Mouse (Mus musculus): ENCODE results near the gene Slc26a11. TPM values are rescaled to one million over a fixed set of nuclear protein-coding genes. Genes with fewer than 3 reads are reported as not detected.

Slc26a11 gene
- polyA plus RNA-seq, 1 experiment from 2014 or later, result 6.3 TPM

DNA sequence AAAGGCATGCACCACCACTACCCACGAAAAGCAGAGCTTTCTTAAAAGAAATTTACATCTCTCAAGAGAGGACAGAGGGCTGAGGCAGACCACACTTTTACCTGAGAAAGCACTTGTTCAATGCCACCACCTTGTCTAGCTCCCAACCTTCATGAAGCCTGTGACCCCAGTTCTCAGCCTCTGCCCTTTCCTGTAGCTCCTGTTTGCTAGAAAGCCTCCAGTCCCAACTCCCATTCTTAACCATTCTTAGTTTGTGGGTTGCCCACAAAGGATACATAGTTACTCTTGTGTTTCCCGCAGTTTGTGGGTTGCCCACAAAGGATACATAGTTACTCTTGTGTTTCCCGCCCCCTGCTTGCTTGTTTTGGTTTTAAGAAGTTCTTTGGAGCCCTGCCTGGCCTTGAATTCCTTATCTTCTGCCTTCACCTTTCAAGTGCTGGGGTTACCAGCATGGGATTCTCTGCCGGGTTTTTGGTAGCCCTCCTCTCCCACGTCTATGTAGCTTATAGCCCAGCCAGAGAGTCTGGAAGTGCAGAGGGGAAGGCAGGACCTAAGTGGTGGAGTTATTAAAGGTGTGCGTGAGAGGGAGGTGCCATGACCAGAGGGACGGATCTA, 36.1 kb downstream of the Slc26a11 start:
- Histone ChIP-seq H3K4me1 (peaks cover 39% of the 10 kb centered on the region), H3K36me3 (replicated peaks) (no peaks in the 10 kb centered on the region), H3K27me3 (peaks cover 92% of the 10 kb centered on the region), H3K9me3 (no peaks in the 10 kb centered on the region), H3K9ac (no peak overlapping the region), H3K4me3 (replicated peaks) (no peak overlapping the region), H3K4me2 (0 out of 2 replicates have a peak overlapping the region, but pooled peaks have one; percentile 77), H3K27ac (no peak overlapping the region)
- 32% methylated on average over 7 of the region's 7 CpGs for WGBS
- no peak for ATAC-seq (ENCODE audit: low FRiP score)

DNA sequence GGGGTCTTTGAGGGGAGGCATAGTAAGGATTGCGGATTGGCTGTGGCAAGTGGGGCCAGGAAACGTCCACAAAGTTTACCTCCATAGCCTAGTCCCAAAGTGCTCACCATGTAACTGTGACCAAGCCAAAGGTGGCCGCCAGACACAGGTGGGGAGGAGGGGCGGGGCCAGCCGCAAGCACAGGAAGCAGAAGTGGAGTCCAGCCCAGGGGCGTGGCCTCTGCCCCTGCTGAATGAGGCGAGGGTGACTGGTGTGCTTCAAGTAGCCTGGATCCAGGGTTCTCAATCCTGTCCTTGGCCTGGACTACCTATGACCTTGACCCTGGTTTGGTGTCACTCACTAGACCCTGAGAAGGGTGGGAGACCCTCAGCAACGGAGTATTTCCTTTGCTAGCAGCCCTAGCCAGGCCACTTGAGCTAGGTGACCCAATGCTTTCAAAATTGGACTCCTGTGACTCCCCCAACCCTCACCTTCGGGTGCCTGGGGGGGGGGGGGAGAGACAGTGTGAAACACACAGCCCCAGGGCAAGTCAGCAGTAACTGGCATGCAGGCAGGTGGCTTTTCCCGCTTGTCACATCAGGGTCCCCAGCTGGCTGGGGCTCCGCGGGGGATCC, 36.8 kb downstream of the Slc26a11 start:
- 5% methylated on average over 11 of the region's 12 CpGs for WGBS
- Histone ChIP-seq H3K36me3 (replicated peaks) (no peaks in the 10 kb centered on the region), H3K27ac (no peak overlapping the region), H3K4me2 (peak overlapping the region; percentile 77; the same call in 1 of the 2 replicates), H3K9me3 (no peaks in the 10 kb centered on the region), H3K4me1 (peaks cover 39% of the 10 kb centered on the region), H3K4me3 (replicated peaks) (peak overlapping the region; percentile 45; the same call in 1 of the 2 replicates), H3K9ac (no peak overlapping the region), H3K27me3 (peaks cover 95% of the 10 kb centered on the region)
- no peak for ATAC-seq (ENCODE audit: low FRiP score)

DNA sequence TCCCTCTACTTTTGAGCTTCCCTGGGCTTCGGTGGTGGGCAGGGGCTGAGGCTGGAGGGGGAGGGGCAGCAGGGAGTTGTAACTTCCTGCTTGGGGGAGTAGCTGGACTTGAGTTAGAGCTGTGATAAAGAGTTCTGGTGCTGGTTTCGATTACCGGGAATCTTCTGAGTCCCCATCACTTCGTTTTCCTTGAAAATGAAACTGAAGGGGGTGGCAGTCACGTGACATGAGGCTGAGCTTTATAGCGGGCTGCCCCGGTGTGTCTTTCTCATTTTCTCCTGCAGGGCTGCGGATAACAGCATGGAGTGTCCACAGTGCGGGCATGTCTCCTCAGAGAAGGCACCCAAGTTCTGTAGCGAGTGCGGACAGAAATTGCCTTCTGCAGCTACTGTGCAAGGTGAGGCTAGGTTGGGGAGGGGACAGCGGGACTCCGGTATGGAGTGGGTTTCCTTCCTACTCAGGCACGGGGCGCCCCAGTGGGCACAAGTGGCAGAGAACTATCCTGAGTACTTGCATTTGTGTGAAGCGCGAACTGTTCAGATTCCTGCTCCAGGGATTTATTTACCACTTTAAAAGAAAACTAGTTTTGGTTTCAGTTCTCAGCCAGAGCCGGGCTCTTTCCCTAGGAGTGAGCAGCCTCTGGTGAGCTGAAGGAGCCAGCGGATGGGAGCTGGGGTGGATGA, 37.6 kb downstream of the Slc26a11 start, which contains the start of gene Rnf213:
TSS of gene Rnf213 (plus strand) at position 301 of the 683 bp plus-strand sequence.
- Histone ChIP-seq H3K4me1 (peaks cover 39% of the 10 kb centered on the region), H3K4me3 (replicated peaks) (peak within 1 kb of the TSS; percentile 45), H3K9me3 (no peaks in the 10 kb centered on the region), H3K4me2 (peak within 1 kb of the TSS; percentile 77), H3K36me3 (replicated peaks) (no peaks in the 10 kb centered on the region), H3K9ac (peak within 1 kb of the TSS; percentile 49), H3K27me3 (peaks cover 89% of the 10 kb centered on the region), H3K27ac (no peak within 1 kb of the TSS)
- ATAC-seq (ENCODE audit: low FRiP score), result peak; percentile 63; the same call in 1 of the 2 replicates
- 2% methylated on average over 19 of the region's 19 CpGs for WGBS

DNA sequence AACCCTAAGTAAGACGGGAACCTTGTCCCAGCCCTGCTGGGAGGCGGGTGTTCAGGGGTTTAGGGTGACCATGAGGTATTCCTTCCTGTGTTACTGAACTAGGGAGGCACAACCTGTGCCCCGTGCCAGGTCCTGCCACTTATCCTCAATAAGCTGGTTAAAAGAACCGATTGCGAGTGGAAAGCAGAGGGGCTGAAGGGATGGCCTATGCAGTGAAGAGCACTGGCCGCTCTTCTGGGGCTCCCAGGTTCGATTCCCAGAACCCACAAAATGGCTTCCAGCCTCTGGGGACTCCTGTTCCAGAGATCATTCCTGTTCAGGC, 38.1 kb downstream of the Slc26a11 start:
- peak overlapping the region; percentile 45 for H3K4me3 ChIP-seq (replicated peaks)
- no peak overlapping the region for H3K27ac ChIP-seq
- peak overlapping the region; percentile 49 for H3K9ac ChIP-seq
- no peaks in the 10 kb centered on the region for H3K36me3 ChIP-seq (replicated peaks)
- no peaks in the 10 kb centered on the region for H3K9me3 ChIP-seq
- peaks cover 84% of the 10 kb centered on the region for H3K27me3 ChIP-seq
- H3K4me2 ChIP-seq, result peak overlapping the region; percentile 77
- H3K4me1 ChIP-seq, result peaks cover 39% of the 10 kb centered on the region
- no peak for ATAC-seq (ENCODE audit: low FRiP score)
- WGBS, result 24% methylated on average over 7 of the region's 7 CpGs

DNA sequence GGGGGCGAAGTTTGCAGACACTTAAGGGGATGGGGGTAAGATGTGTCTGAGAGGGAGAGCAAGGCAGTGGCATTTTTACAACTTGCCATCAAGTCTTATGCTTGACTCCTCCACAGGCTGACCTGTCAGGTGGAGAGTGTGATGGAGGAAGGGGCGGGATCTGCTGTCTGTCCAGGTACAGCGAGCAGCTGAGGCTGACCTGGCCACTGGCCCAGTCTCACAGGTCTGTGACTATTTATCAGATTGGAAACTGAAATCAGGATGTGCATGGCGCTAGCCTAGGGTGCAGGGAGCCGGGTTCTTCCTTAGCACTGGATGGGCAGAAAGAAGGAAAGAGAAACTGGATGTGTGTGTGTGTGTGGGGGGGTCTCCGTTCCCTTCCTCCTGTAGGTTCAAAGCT, 38.9 kb downstream of the Slc26a11 start:
- H3K4me1 ChIP-seq, result peaks cover 39% of the 10 kb centered on the region
- no peak for ATAC-seq (ENCODE audit: low FRiP score)

DNA sequence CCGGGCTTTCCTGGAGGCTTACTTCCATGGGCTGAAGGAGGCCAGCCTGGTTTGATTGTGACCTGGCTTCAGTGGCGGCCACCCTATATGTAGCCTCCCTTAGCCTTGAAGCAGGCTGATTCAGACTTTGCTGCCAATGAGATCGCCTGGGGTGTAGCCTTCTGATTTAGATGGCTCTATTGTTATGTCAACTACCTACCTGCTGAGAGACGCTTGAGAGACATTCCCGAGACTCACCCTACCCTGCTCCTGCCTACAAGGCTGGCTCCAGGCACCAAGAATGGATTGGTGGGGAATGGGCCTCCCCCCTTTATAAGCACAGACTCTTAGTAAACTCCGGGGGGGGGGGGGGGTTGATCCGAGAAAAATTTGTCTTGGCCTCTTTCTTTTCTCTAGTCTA, 40.0 kb downstream of the Slc26a11 start:
- 3% methylated on average over 7 of the region's 7 CpGs for WGBS
- H3K9me3 ChIP-seq, result no peaks in the 10 kb centered on the region
- no peaks in the 10 kb centered on the region for H3K36me3 ChIP-seq (replicated peaks)
- no peak overlapping the region for H3K27ac ChIP-seq
- no peak overlapping the region for H3K4me3 ChIP-seq (replicated peaks)
- peaks cover 64% of the 10 kb centered on the region for H3K27me3 ChIP-seq
- ATAC-seq (ENCODE audit: low FRiP score), result no peak
- no peak overlapping the region for H3K4me2 ChIP-seq
- H3K4me1 ChIP-seq, result peaks cover 29% of the 10 kb centered on the region
- H3K9ac ChIP-seq, result no peak overlapping the region

More for the DNA sequence above, 38.9 kb downstream of the Slc26a11 start:
- H3K9ac ChIP-seq, result no peak overlapping the region
- no peak overlapping the region for H3K4me3 ChIP-seq (replicated peaks)
- no peak overlapping the region for H3K27ac ChIP-seq
- H3K36me3 ChIP-seq (replicated peaks), result no peaks in the 10 kb centered on the region
- WGBS, result 37% methylated on average over 6 of the region's 6 CpGs
- H3K27me3 ChIP-seq, result peaks cover 76% of the 10 kb centered on the region
- no peaks in the 10 kb centered on the region for H3K9me3 ChIP-seq
- H3K4me2 ChIP-seq, result no peak overlapping the region

DNA sequence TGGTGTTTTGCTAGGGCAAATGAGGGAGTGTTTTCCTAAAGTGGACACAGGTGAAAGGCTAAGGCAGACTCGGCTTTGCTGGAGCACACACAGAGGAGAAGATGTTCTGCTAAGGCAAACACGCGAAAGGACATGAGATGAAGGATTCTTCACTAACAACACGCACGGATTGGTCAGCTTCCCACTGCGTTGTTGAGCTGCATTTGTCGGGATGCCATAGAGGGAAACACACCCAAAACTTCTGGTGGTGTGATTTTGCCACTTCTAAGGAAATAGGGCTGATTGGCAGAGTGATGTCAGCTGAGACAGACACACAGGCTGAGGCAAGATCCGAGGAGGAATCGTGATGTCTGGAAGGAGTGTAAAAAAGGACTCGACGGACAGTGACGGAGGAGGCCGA, 40.6 kb downstream of the Slc26a11 start:
- ATAC-seq (ENCODE audit: low FRiP score), result no peak
- peaks cover 59% of the 10 kb centered on the region for H3K27me3 ChIP-seq
- H3K36me3 ChIP-seq (replicated peaks), result no peaks in the 10 kb centered on the region
- H3K4me3 ChIP-seq (replicated peaks), result no peak overlapping the region
- H3K9me3 ChIP-seq, result no peaks in the 10 kb centered on the region
- peaks cover 24% of the 10 kb centered on the region for H3K4me1 ChIP-seq
- no peak overlapping the region for H3K27ac ChIP-seq
- 14% methylated on average over 13 of the region's 13 CpGs for WGBS
- no peak overlapping the region for H3K9ac ChIP-seq
- H3K4me2 ChIP-seq, result no peak overlapping the region

DNA sequence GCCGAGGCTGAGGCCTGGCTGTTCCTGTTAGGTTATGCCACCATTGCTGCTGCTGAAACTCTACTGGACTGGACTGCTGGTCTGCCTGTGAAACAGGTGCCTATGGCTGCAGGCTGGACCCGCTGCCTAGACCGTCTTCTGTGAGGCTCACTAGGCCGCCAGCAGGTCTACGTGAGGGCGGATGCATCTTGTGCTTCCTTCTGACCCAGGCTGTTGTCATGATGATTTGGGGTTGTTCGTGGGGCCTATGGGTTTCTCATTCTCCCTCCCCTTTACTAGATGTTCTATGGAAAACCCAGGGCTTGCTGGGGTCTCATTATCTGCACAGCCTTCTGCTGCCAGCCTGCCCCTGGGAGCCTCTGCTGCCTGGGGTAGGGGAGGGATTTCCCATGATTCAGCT, 41.1 kb downstream of the Slc26a11 start:
- WGBS, result 46% methylated on average over 7 of the region's 7 CpGs
- Histone ChIP-seq H3K36me3 (replicated peaks) (no peaks in the 10 kb centered on the region), H3K27ac (no peak overlapping the region), H3K4me1 (peaks cover 22% of the 10 kb centered on the region), H3K9ac (no peak overlapping the region), H3K4me3 (replicated peaks) (no peak overlapping the region), H3K27me3 (peaks cover 53% of the 10 kb centered on the region), H3K9me3 (no peaks in the 10 kb centered on the region), H3K4me2 (no peak overlapping the region)
- no peak for ATAC-seq (ENCODE audit: low FRiP score)

DNA sequence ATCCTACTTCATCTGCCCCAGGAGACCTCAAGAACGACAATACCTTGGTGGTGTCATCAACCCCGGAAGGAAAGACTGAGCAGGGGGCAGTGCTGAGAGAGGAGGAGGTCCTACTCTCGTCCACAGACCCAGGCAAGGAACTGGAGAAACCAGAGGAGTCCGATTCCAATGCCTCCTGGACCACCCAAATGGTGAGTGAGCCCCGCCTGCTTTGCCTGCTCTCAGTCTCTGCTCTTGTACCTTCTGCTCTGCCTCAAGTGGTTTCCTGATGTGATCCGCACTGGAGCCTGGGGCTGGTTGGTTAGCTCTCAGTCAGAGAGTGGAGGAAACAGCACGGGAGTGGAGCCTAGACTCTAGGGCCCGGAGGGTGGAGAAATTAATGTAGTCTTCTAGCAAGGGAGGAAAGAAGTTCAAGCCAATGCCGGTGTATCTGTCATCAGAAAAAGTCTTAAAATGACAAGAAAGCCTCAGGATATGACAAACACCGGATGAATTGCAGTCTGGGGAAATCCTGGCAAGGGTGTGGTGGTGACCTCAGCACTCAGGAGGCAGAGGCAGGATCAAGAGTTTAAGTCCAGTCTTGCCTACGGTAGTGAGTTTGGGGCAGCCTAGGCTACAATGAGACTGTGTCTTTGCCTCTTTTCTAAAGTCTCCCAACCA, 47.3 kb downstream of the Slc26a11 start:
- 56% methylated on average over 11 of the region's 11 CpGs for WGBS
- Histone ChIP-seq H3K9me3 (no peaks in the 10 kb centered on the region), H3K4me1 (no peaks in the 10 kb centered on the region), H3K4me3 (replicated peaks) (no peak overlapping the region), H3K27me3 (no peaks in the 10 kb centered on the region), H3K9ac (no peak overlapping the region), H3K27ac (no peak overlapping the region), H3K4me2 (no peak overlapping the region), H3K36me3 (replicated peaks) (no peaks in the 10 kb centered on the region)
- ATAC-seq (ENCODE audit: low FRiP score), result no peak

DNA sequence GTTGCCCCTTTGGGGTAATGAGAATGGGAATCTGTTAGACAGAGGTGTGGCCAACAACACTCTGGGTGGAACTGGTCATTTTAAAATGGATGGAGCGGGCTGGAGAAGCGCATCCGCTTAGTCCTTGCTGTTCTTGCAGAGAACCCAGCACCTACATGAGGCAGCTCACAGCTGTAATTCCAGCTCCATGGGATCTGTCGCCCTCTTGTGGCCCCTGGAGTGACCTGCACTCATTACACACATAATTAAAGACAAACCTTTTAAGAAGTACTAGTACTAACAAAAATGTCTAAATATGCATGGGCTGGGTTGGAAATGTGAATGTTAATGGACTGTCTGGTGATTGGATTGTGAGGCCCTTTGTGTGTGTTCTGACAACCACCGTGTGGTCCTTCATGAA, 49.3 kb downstream of the Slc26a11 start:
- Histone ChIP-seq H3K27me3 (no peaks in the 10 kb centered on the region), H3K27ac (no peak overlapping the region), H3K9ac (no peak overlapping the region), H3K9me3 (no peaks in the 10 kb centered on the region), H3K4me3 (replicated peaks) (no peak overlapping the region), H3K4me1 (no peaks in the 10 kb centered on the region), H3K36me3 (replicated peaks) (no peaks in the 10 kb centered on the region), H3K4me2 (no peak overlapping the region)
- WGBS, result 50% methylated on average over 5 of the region's 5 CpGs
- no peak for ATAC-seq (ENCODE audit: low FRiP score)

DNA sequence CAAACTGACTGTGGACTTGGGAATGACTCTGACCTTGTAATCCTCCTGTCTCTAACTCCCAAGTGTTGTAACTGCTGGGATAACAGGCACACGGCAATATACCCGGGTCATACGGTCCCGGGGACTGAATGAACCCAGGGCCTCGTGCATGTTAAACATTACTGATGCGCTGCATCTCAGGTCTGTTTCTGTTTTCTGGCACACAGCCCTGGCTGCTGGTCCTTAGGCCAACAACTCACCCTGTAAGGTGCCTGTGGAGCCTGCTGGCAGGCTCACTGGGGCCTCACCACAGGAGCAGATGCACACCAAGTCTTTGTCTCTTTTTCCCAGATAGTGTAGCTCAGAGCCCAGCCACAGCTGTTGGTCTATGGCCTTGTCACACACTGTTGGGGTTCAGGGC, 52.0 kb downstream of the Slc26a11 start:
- 88% methylated on average over 6 of the region's 6 CpGs for WGBS
- Histone ChIP-seq H3K36me3 (replicated peaks) (no peaks in the 10 kb centered on the region), H3K9ac (no peak overlapping the region), H3K4me2 (no peak overlapping the region), H3K4me1 (no peaks in the 10 kb centered on the region), H3K9me3 (no peaks in the 10 kb centered on the region), H3K4me3 (replicated peaks) (no peak overlapping the region), H3K27ac (no peak overlapping the region), H3K27me3 (no peaks in the 10 kb centered on the region)
- no peak for ATAC-seq (ENCODE audit: low FRiP score)

DNA sequence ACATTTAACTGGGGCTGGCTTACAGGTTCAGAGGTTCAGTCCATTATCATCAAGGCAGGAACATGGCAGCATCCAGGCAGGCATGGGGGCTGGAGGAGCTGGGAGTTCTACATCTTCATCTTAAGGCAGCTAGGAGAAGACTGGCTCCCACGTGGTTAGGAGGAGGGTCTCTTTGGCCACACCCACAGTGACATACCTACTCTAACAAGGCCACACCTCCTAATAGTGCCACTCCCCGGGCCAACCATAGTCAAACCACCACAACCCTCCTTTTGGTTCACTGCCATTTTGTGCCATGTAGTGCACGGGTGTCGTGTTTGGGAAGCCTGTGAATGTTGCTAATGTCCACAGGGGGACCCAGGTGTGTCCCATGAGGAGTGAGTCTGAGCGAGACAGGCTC, 52.6 kb downstream of the Slc26a11 start:
- Histone ChIP-seq H3K27ac (no peak overlapping the region), H3K9ac (no peak overlapping the region), H3K4me3 (replicated peaks) (no peak overlapping the region), H3K4me2 (no peak overlapping the region), H3K9me3 (no peaks in the 10 kb centered on the region), H3K27me3 (no peaks in the 10 kb centered on the region), H3K4me1 (no peaks in the 10 kb centered on the region), H3K36me3 (replicated peaks) (no peaks in the 10 kb centered on the region)
- no peak for ATAC-seq (ENCODE audit: low FRiP score)
- WGBS, result 54% methylated on average over 5 of the region's 5 CpGs
